Mouse (Mus musculus): ENCODE results near the gene Snx29. TPM values are rescaled to one million over a fixed set of nuclear protein-coding genes. Genes with fewer than 3 reads are reported as not detected.

The Snx29 gene
- polyA plus RNA-seq, 1 experiment from 2014 or later = 6.9 TPM

DNA sequence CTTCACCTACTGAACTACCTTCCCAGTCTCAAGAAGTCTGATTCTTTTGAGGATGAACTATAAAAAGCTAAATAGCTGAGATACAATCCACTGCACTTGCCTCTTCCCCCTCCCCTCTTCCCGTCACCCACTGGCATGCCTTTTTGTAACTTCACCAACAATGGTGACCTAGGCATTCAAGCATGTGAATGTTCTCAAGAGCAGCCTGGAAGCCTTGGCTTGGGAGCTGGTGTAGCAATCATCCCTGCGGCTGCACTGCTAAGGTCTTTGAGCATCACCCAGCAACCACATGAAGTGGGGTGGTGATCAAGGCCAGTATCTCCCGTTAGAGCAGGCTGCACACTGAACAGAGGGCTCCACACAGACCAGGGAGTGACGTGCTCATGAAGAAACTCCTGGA, 471.9 kb downstream of the Snx29 start:
- Histone ChIP-seq H3K4me1 (replicated peaks; ENCODE audit: insufficient read depth, low read length) (no peaks in the 10 kb centered on the region), H3K9me3 (replicated peaks; ENCODE audit: low read length) (no peaks in the 10 kb centered on the region), H3K27me3 (ENCODE audit: insufficient read depth, low read length) (no peaks in the 10 kb centered on the region), H3K9ac (ENCODE audit: low read depth, low read length) (no peak overlapping the region), H3K4me2 (ENCODE audit: low read length) (no peak overlapping the region), H3K4me3 (replicated peaks; ENCODE audit: low read depth, low read length) (no peak overlapping the region), H3K27ac (no peak overlapping the region), H3K36me3 (ENCODE audit: insufficient read depth, low read length) (no peaks in the 10 kb centered on the region)
- no peak for ATAC-seq (replicated peaks; ENCODE audit: low FRiP score, low read depth)
- 78% methylated on average over 4 of the region's 4 CpGs for WGBS
- TF ChIP-seq CTCF (IDR thresholded peaks at IDR 0.05; ENCODE audit: low read depth) = no peak
- no peak for DNase-seq (ENCODE audit: low spot score)

DNA sequence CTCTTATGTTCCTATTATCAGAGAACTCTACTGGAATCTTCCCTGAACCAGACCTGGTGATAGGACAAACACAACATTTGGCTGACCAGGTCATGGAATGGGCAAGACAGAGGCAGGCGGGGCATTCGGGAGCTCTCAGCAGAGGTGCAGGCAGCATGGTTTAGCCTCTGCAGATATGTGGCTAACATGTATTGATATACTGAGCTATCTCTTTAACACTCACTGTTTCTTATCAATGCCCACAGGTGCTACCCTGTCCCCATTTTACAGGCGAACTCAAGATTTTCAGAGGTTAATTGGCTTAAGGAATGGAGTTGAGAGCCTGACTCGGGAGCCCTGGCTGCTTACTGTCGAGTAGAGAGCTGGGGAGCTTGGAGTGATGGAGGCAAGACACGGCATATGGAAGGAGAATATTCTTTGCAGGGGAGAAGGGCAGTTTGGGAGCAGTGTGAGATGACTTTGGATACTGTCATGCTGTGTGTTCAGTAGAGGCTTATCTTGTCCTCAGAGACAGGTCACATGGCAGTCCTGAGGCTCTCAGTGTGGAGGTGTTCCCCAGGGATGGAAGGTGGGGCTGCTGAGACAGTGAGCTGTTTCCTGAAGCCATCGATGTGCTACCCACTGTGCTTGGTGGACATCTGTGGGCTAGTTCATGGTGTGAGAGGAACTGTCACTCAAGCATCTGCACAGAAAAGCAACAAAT, 473.2 kb downstream of the Snx29 start:
- Histone ChIP-seq H3K27me3 (ENCODE audit: insufficient read depth, low read length) (no peaks in the 10 kb centered on the region), H3K4me2 (ENCODE audit: low read length) (no peak overlapping the region), H3K9ac (ENCODE audit: low read depth, low read length) (no peak overlapping the region), H3K4me3 (replicated peaks; ENCODE audit: low read depth, low read length) (no peak overlapping the region), H3K9me3 (replicated peaks; ENCODE audit: low read length) (no peaks in the 10 kb centered on the region), H3K36me3 (ENCODE audit: insufficient read depth, low read length) (no peaks in the 10 kb centered on the region), H3K27ac (no peak overlapping the region), H3K4me1 (replicated peaks; ENCODE audit: insufficient read depth, low read length) (no peaks in the 10 kb centered on the region)
- no peak for DNase-seq (ENCODE audit: low spot score)
- 87% methylated on average over 7 of the region's 7 CpGs for WGBS
- TF ChIP-seq CTCF (IDR thresholded peaks at IDR 0.05; ENCODE audit: low read depth) = no peak
- ATAC-seq (replicated peaks; ENCODE audit: low FRiP score, low read depth) = no peak

DNA sequence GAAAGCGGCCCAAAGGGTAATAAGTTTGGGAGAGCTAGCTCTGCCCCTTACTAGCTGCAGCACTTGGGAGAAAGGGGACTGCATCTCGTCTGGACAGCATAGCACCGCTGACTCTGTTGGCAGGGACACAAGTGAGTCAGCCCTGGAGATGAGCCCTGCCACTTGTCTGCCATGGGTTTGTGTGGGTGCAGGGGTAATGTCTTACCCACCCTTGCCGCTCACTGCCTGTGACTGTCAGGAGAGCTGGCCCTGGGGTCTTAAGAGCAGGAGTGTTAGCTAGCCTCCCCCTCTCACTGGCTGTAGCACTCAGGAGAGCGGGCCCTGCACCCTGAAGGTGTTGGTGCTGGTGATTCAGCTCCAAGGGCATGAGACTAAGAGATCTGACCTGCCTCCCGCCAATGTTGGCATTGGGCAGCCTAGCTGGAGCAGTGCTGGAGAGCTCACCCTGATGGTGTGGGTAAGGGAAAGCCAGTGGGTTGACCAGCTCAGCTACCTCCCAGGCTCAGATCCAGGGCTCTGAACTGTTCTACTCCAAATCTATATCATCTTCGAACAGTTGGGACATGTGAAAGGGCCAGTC, 479.3 kb downstream of the Snx29 start:
- WGBS = 88% methylated on average over 7 of the region's 7 CpGs

More for the DNA sequence above, 479.3 kb downstream of the Snx29 start:
- Histone ChIP-seq H3K27me3 (ENCODE audit: insufficient read depth, low read length) (no peaks in the 10 kb centered on the region), H3K9ac (ENCODE audit: low read depth, low read length) (no peak overlapping the region), H3K27ac (no peak overlapping the region), H3K4me1 (replicated peaks; ENCODE audit: insufficient read depth, low read length) (no peaks in the 10 kb centered on the region), H3K4me3 (replicated peaks; ENCODE audit: low read depth, low read length) (no peak overlapping the region), H3K4me2 (ENCODE audit: low read length) (no peak overlapping the region), H3K9me3 (replicated peaks; ENCODE audit: low read length) (no peaks in the 10 kb centered on the region), H3K36me3 (ENCODE audit: insufficient read depth, low read length) (0 out of 2 replicates have a peak, but pooled peaks cover 10% of the 10 kb centered on the region)
- no peak for TF ChIP-seq CTCF (IDR thresholded peaks at IDR 0.05; ENCODE audit: low read depth)
- DNase-seq (ENCODE audit: low spot score) = no peak
- no peak for ATAC-seq (replicated peaks; ENCODE audit: low FRiP score, low read depth)

Other genes starting within 250 kb of the Snx29 start
- gene Txndc11, start 188.3 kb upstream of the Snx29 start, polyA plus RNA-seq (2015; fragmentation: Nextera tagmentation; extraction: Ambion mirVana) = 28.8 and 33.3 TPM in 2 replicates
- 45.0 and 50.7 TPM in 2 replicates for gene Zc3h7a, start 146.5 kb upstream of the Snx29 start, polyA plus RNA-seq (2015; fragmentation: Nextera tagmentation; extraction: Ambion mirVana)
- gene Rsl1d1, start 119.6 kb upstream of the Snx29 start, polyA plus RNA-seq (2015; fragmentation: Nextera tagmentation; extraction: Ambion mirVana) = 160 and 167 TPM in 2 replicates
- 65.1 and 67.6 TPM in 2 replicates for gene Gspt1, start 68.6 kb upstream of the Snx29 start, polyA plus RNA-seq (2015; fragmentation: Nextera tagmentation; extraction: Ambion mirVana)
- gene Tnfrsf17, start 9.1 kb upstream of the Snx29 start, polyA plus RNA-seq (2015; fragmentation: Nextera tagmentation; extraction: Ambion mirVana) = not detected in 2 replicates

Measured in kidney, postnatal 0 days (tissue).